In the genomic region with DNA sequence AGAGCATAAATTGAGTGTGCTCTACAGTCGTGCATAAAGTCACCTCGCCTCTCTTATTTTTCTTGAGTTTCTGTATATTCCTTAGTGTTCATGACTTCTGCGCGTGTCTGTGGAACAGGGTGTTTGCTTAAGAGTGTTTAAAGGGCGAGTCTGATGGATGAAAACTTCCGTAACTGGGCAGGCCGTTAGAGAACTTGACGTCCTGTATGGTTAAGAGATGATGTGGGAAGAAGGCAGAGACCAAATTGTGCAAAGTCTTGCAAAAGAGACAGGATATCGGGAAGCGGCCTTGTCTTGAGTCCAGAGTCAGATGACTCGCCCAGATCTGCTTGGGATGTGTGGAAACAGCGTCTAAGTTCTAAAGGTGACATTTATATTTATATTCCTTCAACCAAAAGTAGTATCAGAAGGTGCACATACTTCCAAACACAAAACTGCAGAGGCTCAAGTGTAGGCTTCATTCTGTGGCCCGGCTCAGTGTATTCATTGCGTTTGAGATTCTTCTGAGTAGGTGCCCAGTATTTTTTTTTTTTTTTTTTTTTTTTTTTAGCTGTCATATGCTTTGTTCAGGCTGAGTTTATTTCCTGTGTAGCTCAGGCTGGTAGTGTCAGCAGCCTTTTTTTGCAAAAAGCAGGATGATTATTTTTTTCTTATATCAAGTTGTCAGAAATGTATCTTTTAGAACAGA, we compare ENCODE assay signal across 8 mouse cellular contexts. TPM values are rescaled to one million over a fixed set of nuclear protein-coding genes. Genes with fewer than 3 reads are reported as not detected.
DNase-seq lines count a peak whose midpoint lies in the region; ATAC-seq and TF ChIP-seq lines count a peak whose summit lies in the region.

No protein-coding gene starts in this region.

- H3K36me3 ChIP-seq in erythroblast, embryonic 14.5 days (ENCODE audit: control insufficient read depth) = peaks cover 5% of the 10 kb centered on the region; the same call in 1 of the 2 replicates
- 0 out of 2 replicates have a peak, but pooled peaks cover 7% of the 10 kb centered on the region for H3K36me3 ChIP-seq in forebrain, postnatal 0 days (ENCODE audit: insufficient read depth)
- H3K36me3 ChIP-seq in intestine, embryonic 15.5 days = no peaks in the 10 kb centered on the region
- peaks cover 2% of the 10 kb centered on the region; the same call in 1 of the 2 replicates for H3K36me3 ChIP-seq in lung, embryonic 14.5 days (ENCODE audit: insufficient read depth)
- H3K36me3 ChIP-seq in stomach, embryonic 14.5 days (ENCODE audit: control insufficient read depth, insufficient read depth, low read length) = peaks cover 3% of the 10 kb centered on the region; the same call in 1 of the 2 replicates

- peak overlapping the region; percentile 88 for H3K27ac ChIP-seq in forebrain, postnatal 0 days (ENCODE audit: low read depth, low read length)
- peak overlapping the region; percentile 95 for H3K27ac ChIP-seq in intestine, embryonic 15.5 days
- peak overlapping the region; percentile 91 for H3K27ac ChIP-seq in lung, embryonic 14.5 days (ENCODE audit: low read depth)
- H3K27ac ChIP-seq in stomach, embryonic 14.5 days (ENCODE audit: low read length) = peak overlapping the region; percentile 90

- peak overlapping the region; percentile 76 for H3K4me2 ChIP-seq in forebrain, postnatal 0 days (ENCODE audit: low read depth)
- peak overlapping the region; percentile 78 for H3K4me2 ChIP-seq in intestine, embryonic 15.5 days (replicated peaks)
- H3K4me2 ChIP-seq in lung, embryonic 14.5 days = peak overlapping the region; percentile 75
- peak overlapping the region; percentile 67 for H3K4me2 ChIP-seq in stomach, embryonic 14.5 days (replicated peaks; ENCODE audit: low read depth, low read length)

- WGBS in forebrain, postnatal 0 days = 12% methylated on average over 14 of the region's 14 CpGs
- WGBS in intestine, embryonic 15.5 days = 7% methylated on average over 14 of the region's 14 CpGs
- 11% methylated on average over 14 of the region's 14 CpGs for WGBS in lung, embryonic 14.5 days
- WGBS in stomach, embryonic 14.5 days = 12% methylated on average over 14 of the region's 14 CpGs

- no peaks in the 10 kb centered on the region for H3K9me3 ChIP-seq in erythroblast, embryonic 14.5 days (ENCODE audit: control insufficient read depth, low read length)
- H3K9me3 ChIP-seq in forebrain, postnatal 0 days (ENCODE audit: low read length) = no peaks in the 10 kb centered on the region
- no peaks in the 10 kb centered on the region for H3K9me3 ChIP-seq in intestine, embryonic 15.5 days
- H3K9me3 ChIP-seq in lung, embryonic 14.5 days (ENCODE audit: low read depth, low read length) = no peaks in the 10 kb centered on the region
- H3K9me3 ChIP-seq in stomach, embryonic 14.5 days (ENCODE audit: control insufficient read depth, low read depth, low read length) = no peaks in the 10 kb centered on the region

- peak overlapping the region; percentile 76 for H3K9ac ChIP-seq in forebrain, postnatal 0 days
- peak overlapping the region; percentile 74 for H3K9ac ChIP-seq in intestine, embryonic 15.5 days
- H3K9ac ChIP-seq in lung, embryonic 14.5 days = peak overlapping the region; percentile 68
- peak overlapping the region; percentile 61 for H3K9ac ChIP-seq in stomach, embryonic 14.5 days (replicated peaks; ENCODE audit: low read depth, low read length)

- TF ChIP-seq CTCF in forebrain, postnatal 0 days (IDR thresholded peaks at IDR 0.05; ENCODE audit: low read depth) = no peak
- no peak for TF ChIP-seq CTCF in lung, embryonic 14.5 days (IDR thresholded peaks at IDR 0.05; ENCODE audit: low read depth)

- no peak for ATAC-seq in erythroblast, adult 5-6 weeks (replicated peaks; ENCODE audit: low FRiP score, poor library complexity, severe bottlenecking)
- no peak for ATAC-seq in forebrain, postnatal 0 days
- no peak for ATAC-seq in intestine, embryonic 15.5 days
- ATAC-seq in lung, embryonic 14.5 days (ENCODE audit: insufficient read depth) = no peak
- no peak for ATAC-seq in stomach, embryonic 14.5 days (ENCODE audit: insufficient number of reproducible peaks, insufficient read depth, low FRiP score, low read depth)

- H3K4me3 ChIP-seq in erythroblast, embryonic 14.5 days (replicated peaks) = peak overlapping the region; percentile 94
- H3K4me3 ChIP-seq in forebrain, postnatal 0 days (ENCODE audit: low read depth, low read length) = peak overlapping the region; percentile 67
- peak overlapping the region; percentile 81 for H3K4me3 ChIP-seq in intestine, embryonic 15.5 days (replicated peaks)
- peak overlapping the region; percentile 72 for H3K4me3 ChIP-seq in lung, embryonic 14.5 days (ENCODE audit: low read depth, low read length)
- H3K4me3 ChIP-seq in stomach, embryonic 14.5 days (ENCODE audit: low read depth, low read length) = peak overlapping the region; percentile 78

- peaks cover 35% of the 10 kb centered on the region for H3K4me1 ChIP-seq in erythroblast, embryonic 14.5 days (ENCODE audit: control insufficient read depth)
- H3K4me1 ChIP-seq in forebrain, postnatal 0 days (ENCODE audit: insufficient read depth) = no peaks in the 10 kb centered on the region
- H3K4me1 ChIP-seq in intestine, embryonic 15.5 days (replicated peaks) = 0 out of 2 replicates have a peak, but pooled peaks cover 15% of the 10 kb centered on the region
- no peaks in the 10 kb centered on the region for H3K4me1 ChIP-seq in lung, embryonic 14.5 days (ENCODE audit: insufficient read depth)
- peaks cover 6% of the 10 kb centered on the region; the same call in 1 of the 2 replicates for H3K4me1 ChIP-seq in stomach, embryonic 14.5 days (ENCODE audit: control insufficient read depth, insufficient read depth, low read length)

- DNase-seq in NIH3T3 (ENCODE audit: low read depth) = peak; percentile 74
- no peak for DNase-seq in forebrain, postnatal 0 days
- peak; percentile 41 for DNase-seq in lung, embryonic 14.5 days
- DNase-seq in ovary, postnatal 10 days (ENCODE audit: low spot score) = no peak

- H3K27me3 ChIP-seq in erythroblast, embryonic 14.5 days (ENCODE audit: control insufficient read depth) = peaks cover 9% of the 10 kb centered on the region
- H3K27me3 ChIP-seq in forebrain, postnatal 0 days (ENCODE audit: insufficient read depth, low read length) = no peaks in the 10 kb centered on the region
- H3K27me3 ChIP-seq in intestine, embryonic 15.5 days (replicated peaks) = no peaks in the 10 kb centered on the region
- no peaks in the 10 kb centered on the region for H3K27me3 ChIP-seq in lung, embryonic 14.5 days (ENCODE audit: insufficient read depth, low read length)
- H3K27me3 ChIP-seq in stomach, embryonic 14.5 days (ENCODE audit: control insufficient read depth, insufficient read depth, low read length) = no peaks in the 10 kb centered on the region

RNA-seq across cellular contexts. Expression of a gene that starts 1.2 kb away (rescaled TPM):
- 0.05 and 0.08 TPM in 2 replicates for polyA plus RNA-seq in erythroblast, embryonic 14.5 days (2012)
- 2.3 and 4.4 TPM in 2 replicates for total RNA-seq in erythroblast, adult 5-6 weeks (2015; ENCODE audit: low replicate concordance)
- 1.4 and 3.4 TPM in 2 replicates for total RNA-seq in erythroblast, adult 5-6 weeks (2017; ENCODE audit: low replicate concordance)
- 28.9 and 40.7 TPM in 2 replicates for total RNA-seq in forebrain, postnatal 0 days (2014; rRNA removed)
- 22.4 and 34.3 TPM in 2 replicates for polyA plus RNA-seq in forebrain, postnatal 0 days (2015; fragmentation: Nextera tagmentation; extraction: Ambion mirVana)
- polyA plus RNA-seq in intestine, embryonic 15.5 days (2015; fragmentation: Nextera tagmentation; extraction: Ambion mirVana) = 46.1 and 50.7 TPM in 2 replicates
- polyA plus RNA-seq in lung, embryonic 14.5 days (2014; fragmentation: Nextera tagmentation; extraction: Ambion mirVana) = 29.5 and 30.2 TPM in 2 replicates
- polyA plus RNA-seq in stomach, embryonic 14.5 days (2014; fragmentation: Nextera tagmentation; extraction: Ambion mirVana) = 37.5 and 38.0 TPM in 2 replicates

RNA-seq across cellular contexts. Expression of a gene that starts 43.7 kb away (rescaled TPM):
- not detected in 2 replicates for polyA plus RNA-seq in erythroblast, embryonic 14.5 days (2012)
- total RNA-seq in erythroblast, adult 5-6 weeks (2015; ENCODE audit: low replicate concordance) = not detected in 2 replicates
- 0.09 TPM in 1 of 2 replicates, not detected in the other for total RNA-seq in erythroblast, adult 5-6 weeks (2017; ENCODE audit: low replicate concordance)
- total RNA-seq in forebrain, postnatal 0 days (2014; rRNA removed) = 2.6 and 3.8 TPM in 2 replicates
- polyA plus RNA-seq in forebrain, postnatal 0 days (2015; fragmentation: Nextera tagmentation; extraction: Ambion mirVana) = 2.3 and 2.6 TPM in 2 replicates
- polyA plus RNA-seq in intestine, embryonic 15.5 days (2015; fragmentation: Nextera tagmentation; extraction: Ambion mirVana) = 8.8 and 9.9 TPM in 2 replicates
- polyA plus RNA-seq in lung, embryonic 14.5 days (2014; fragmentation: Nextera tagmentation; extraction: Ambion mirVana) = 7.5 and 9.1 TPM in 2 replicates
- polyA plus RNA-seq in stomach, embryonic 14.5 days (2014; fragmentation: Nextera tagmentation; extraction: Ambion mirVana) = 2.9 and 3.4 TPM in 2 replicates

Comparison
In these comparisons a context has a peak if more than half of its experiments do, and no peak if none do; other contexts are left out.
1. DNase-seq: peak in NIH3T3 (single experiment) and lung, embryonic 14.5 days (single experiment); none in forebrain, postnatal 0 days (single experiment) and ovary, postnatal 10 days (single experiment).
2. RNA of a gene that starts 1.2 kb away (polyA plus RNA-seq): 46.1 to 50.7 TPM in intestine, embryonic 15.5 days, 37.5 to 38.0 TPM in stomach, embryonic 14.5 days, 22.4 to 34.3 TPM in forebrain, postnatal 0 days and 29.5 to 30.2 TPM in lung, embryonic 14.5 days; 0.05 to 0.08 TPM in erythroblast, embryonic 14.5 days; every median in the first group is over 10 times any median in the second.
3. Peak in every context shown above with its lines, with median percentiles within 50 percentile points of each other: H3K4me3 ChIP-seq, H3K27ac ChIP-seq, H3K4me2 ChIP-seq and H3K9ac ChIP-seq.